Mouse (Mus musculus) midbrain, embryonic 16.5 days (tissue): ENCODE measurements around the gene Tlx1. TPM values are rescaled to one million over a fixed set of nuclear protein-coding genes. Genes with fewer than 3 reads are reported as not detected.

Experiments
- ATAC-seq: fragments of 200-750 bp; cut with Nextera tagmentation; 2 replicates; pipeline ENCODE4 v1.8.0; 2017; ENCODE audit warnings: moderate TSS enrichment
- H3K27ac ChIP-seq: fragments of 300-500 bp; sonication (generic); 2 replicates; pipeline ENCODE4 v1.5.1; 2014; ENCODE audit warnings: mild to moderate bottlenecking, low read length, mixed read lengths
- H3K27me3 ChIP-seq: fragments of 300-500 bp; sonication (generic); 2 replicates; pipeline ENCODE4 v1.6.1; 2014; ENCODE audit warnings: low read depth, low read length, mixed read lengths; ENCODE audit not compliant: control insufficient read depth, insufficient read depth
- H3K36me3 ChIP-seq: fragments of 300-500 bp; sonication (generic); 2 replicates; pipeline ENCODE4 v1.6.1; 2014; ENCODE audit warnings: mild to moderate bottlenecking, low read length, moderate library complexity, mixed read lengths; ENCODE audit not compliant: control insufficient read depth, insufficient read depth
- H3K4me1 ChIP-seq: fragments of 300-500 bp; sonication (generic); 2 replicates; pipeline ENCODE4 v1.6.1; 2014; ENCODE audit warnings: mild to moderate bottlenecking, low read length, mixed read lengths; ENCODE audit not compliant: control insufficient read depth, insufficient read depth
- H3K4me2 ChIP-seq: fragments of 300-500 bp; sonication (generic); 2 replicates; pipeline ENCODE4 v1.6.1; 2014; ENCODE audit warnings: mild to moderate bottlenecking, low read length, mixed read lengths
- H3K4me3 ChIP-seq: fragments of 300-500 bp; sonication (generic); 2 replicates; pipeline ENCODE4 v1.5.1; 2014; ENCODE audit warnings: low read depth, mild to moderate bottlenecking, low read length, moderate library complexity, mixed read lengths
- H3K9ac ChIP-seq: fragments of 300-500 bp; sonication (generic); 2 replicates; pipeline ENCODE4 v1.6.1; 2014; ENCODE audit warnings: low read depth, low read length, mixed read lengths
- H3K9me3 ChIP-seq: fragments of 300-500 bp; sonication (generic); replicated peaks from 2 replicates; pipeline ENCODE4 v1.6.1; 2014; ENCODE audit warnings: mild to moderate bottlenecking, low read length, mixed read lengths; ENCODE audit not compliant: control insufficient read depth, poor library complexity, severe bottlenecking
- WGBS: fragments of 180-500 bp; shearing (Covaris S2); extraction: QIAGEN DNeasy Blood & Tissue Kit; methylation state at CpG from one replicate; pipeline ENCODE4 v1.1.7; 2014; 5-methylcytosine and 5-hydroxymethylcytosine counted together
- polyA plus RNA-seq: library from polyadenylated mRNA; unstranded; fragments of >200 nt; fragmentation: Nextera tagmentation; extraction: Ambion mirVana; gene quantifications from 2 replicates; pipeline ENCODE4 v1.2.1, GENCODE M21; 2015

The Tlx1 gene
- not detected in 2 replicates for polyA plus RNA-seq

DNA sequence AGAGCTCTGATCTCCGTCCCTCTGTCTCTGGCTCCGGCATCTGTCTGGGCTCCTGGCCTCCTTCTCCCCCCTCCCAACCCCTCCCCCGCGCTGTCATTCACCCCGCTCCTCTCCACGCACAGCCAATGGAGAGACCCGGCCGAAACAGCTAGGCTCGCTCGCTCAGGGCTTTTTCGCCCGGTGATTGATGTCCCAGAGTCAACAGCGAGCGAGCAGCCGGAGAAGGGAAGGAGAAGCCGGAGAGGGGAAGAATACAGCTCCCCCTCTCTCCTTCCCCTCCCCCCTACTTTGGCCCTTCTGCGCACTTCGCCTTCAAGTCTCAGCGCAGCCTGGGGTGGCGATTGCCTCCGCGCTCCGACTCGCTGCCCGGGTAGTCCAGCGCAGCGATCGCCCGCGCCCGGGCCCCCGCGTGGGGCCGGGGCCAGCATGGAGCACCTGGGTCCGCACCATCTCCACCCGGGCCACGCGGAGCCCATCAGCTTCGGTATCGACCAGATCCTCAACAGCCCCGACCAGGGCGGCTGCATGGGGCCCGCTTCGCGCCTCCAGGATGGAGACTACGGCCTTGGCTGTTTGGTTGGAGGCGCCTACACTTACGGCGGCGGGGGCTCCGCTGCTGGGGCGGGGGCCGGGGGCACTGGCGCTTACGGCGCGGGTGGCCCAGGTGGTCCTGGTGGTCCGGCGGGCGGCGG, at the start of gene Tlx1:
Tlx1 (plus strand) TSS at position 191 of the 692 bp plus-strand sequence.
- under 1% methylated on average over 39 of the region's 61 CpGs for WGBS
- peak within 1 kb of the TSS; percentile 31 for H3K4me2 ChIP-seq
- peaks cover 8% of the 10 kb centered on the region; the same call in 1 of the 2 replicates for H3K4me1 ChIP-seq
- no peaks in the 10 kb centered on the region for H3K36me3 ChIP-seq
- no peak for ATAC-seq
- peak within 1 kb of the TSS; percentile 24 for H3K4me3 ChIP-seq
- H3K9ac ChIP-seq = no peak within 1 kb of the TSS
- no peaks in the 10 kb centered on the region for H3K9me3 ChIP-seq
- peaks cover 78% of the 10 kb centered on the region for H3K27me3 ChIP-seq
- no peak within 1 kb of the TSS for H3K27ac ChIP-seq

DNA sequence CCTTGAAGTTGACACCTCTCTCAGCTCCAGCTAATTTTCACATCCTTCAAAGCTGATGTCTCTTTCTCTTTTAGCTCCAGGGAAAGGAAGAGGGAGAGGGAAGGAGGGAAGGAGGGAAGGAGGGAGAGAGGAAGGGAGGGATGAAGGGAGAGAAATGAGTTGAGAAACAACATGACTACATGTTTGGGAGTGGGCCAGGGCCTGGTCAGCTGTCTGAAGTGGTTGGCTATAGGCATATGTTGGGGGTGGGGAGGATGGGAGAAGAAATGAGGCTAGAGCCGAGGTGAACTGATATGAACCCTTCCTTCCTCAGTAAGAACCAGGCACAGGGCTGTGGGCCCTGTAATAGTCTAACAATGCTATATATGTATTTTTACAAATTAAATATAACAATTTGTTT, 44.9 kb upstream of the Tlx1 start:
- Histone ChIP-seq H3K9ac (no peak overlapping the region), H3K27me3 (0 out of 2 replicates have a peak, but pooled peaks cover 2% of the 10 kb centered on the region), H3K9me3 (no peaks in the 10 kb centered on the region), H3K4me3 (no peak overlapping the region), H3K4me1 (peaks cover 3% of the 10 kb centered on the region; the same call in 1 of the 2 replicates), H3K36me3 (no peaks in the 10 kb centered on the region), H3K4me2 (no peak overlapping the region), H3K27ac (no peak overlapping the region)
- ATAC-seq = no peak
- WGBS = 65% methylated on average over 1 of the region's 1 CpGs

DNA sequence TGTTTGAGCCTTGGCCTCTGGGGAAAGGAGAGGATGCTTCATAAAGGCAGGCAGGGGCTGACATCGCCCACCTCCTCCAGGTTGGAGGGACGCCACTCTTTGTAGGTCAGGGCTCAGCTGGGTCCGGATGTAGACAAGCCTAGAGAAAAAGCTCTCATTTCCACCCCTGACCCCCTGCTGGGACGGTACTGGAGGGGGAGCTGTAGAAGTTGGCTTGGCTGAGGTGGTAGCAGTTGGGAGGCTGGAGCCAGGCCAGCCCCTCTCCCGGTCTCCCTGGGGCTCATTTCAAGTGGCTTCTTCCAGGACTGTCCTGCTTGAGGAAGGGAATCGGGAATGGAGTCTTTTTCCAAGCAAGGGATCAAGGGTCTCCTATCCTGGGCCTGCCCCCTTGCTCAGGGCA, 43.8 kb upstream of the Tlx1 start:
- Histone ChIP-seq H3K9ac (no peak overlapping the region), H3K27me3 (0 out of 2 replicates have a peak, but pooled peaks cover 2% of the 10 kb centered on the region), H3K9me3 (no peaks in the 10 kb centered on the region), H3K4me3 (no peak overlapping the region), H3K4me1 (peaks cover 3% of the 10 kb centered on the region; the same call in 1 of the 2 replicates), H3K4me2 (no peak overlapping the region), H3K27ac (no peak overlapping the region), H3K36me3 (no peaks in the 10 kb centered on the region)
- WGBS = 52% methylated on average over 6 of the region's 6 CpGs
- no peak for ATAC-seq

DNA sequence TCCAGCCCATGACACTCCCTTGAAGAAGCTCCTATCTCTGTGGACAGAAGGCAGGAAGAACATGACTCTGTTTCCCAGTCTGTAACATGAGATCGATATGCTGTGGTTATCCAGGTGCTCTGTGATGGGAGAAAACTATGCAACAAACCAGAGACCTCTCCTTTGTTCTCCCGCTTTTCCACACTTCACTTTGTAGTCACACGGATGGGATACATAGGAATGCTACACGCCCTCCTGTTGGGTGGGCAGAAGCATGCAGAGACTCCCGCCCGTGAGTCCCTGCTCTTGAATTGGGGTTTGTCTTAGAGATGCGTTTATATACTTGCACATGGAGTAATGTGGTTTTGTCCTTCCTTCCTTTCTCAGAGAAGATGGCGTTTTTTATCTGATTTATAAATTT, 39.8 kb upstream of the Tlx1 start:
- H3K9ac ChIP-seq = no peak overlapping the region
- H3K27me3 ChIP-seq = peaks cover 3% of the 10 kb centered on the region; the same call in 1 of the 2 replicates
- 78% methylated on average over 8 of the region's 8 CpGs for WGBS
- H3K9me3 ChIP-seq = no peaks in the 10 kb centered on the region
- ATAC-seq = no peak
- no peak overlapping the region for H3K4me3 ChIP-seq
- no peak overlapping the region for H3K27ac ChIP-seq
- no peaks in the 10 kb centered on the region for H3K36me3 ChIP-seq
- no peak overlapping the region for H3K4me2 ChIP-seq
- peaks cover 1% of the 10 kb centered on the region; the same call in 1 of the 2 replicates for H3K4me1 ChIP-seq

DNA sequence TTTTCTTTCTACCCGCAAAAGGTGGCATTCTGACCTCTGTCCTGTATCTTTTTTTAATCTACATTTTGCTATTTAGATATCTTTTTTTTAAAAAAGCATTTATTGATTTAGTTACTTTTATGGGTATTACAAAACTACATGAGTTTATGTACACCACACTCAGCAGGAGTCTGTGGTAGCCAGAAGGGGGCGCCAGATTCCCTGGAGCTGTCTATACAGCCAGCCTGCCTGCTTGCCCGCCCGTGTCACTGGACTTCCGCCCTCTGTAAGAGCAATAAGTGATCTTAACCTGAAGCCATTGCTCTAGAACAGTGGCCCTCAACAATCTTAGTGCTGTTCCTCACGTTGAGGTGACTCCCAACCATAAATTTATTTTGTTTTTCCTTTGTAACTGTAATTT, 38.0 kb upstream of the Tlx1 start:
- Histone ChIP-seq H3K9ac (no peak overlapping the region), H3K4me2 (no peak overlapping the region), H3K27ac (no peak overlapping the region), H3K36me3 (no peaks in the 10 kb centered on the region), H3K4me3 (no peak overlapping the region), H3K27me3 (peaks cover 5% of the 10 kb centered on the region), H3K4me1 (no peaks in the 10 kb centered on the region), H3K9me3 (no peaks in the 10 kb centered on the region)
- 87% methylated on average over 6 of the region's 6 CpGs for WGBS
- ATAC-seq = no peak

DNA sequence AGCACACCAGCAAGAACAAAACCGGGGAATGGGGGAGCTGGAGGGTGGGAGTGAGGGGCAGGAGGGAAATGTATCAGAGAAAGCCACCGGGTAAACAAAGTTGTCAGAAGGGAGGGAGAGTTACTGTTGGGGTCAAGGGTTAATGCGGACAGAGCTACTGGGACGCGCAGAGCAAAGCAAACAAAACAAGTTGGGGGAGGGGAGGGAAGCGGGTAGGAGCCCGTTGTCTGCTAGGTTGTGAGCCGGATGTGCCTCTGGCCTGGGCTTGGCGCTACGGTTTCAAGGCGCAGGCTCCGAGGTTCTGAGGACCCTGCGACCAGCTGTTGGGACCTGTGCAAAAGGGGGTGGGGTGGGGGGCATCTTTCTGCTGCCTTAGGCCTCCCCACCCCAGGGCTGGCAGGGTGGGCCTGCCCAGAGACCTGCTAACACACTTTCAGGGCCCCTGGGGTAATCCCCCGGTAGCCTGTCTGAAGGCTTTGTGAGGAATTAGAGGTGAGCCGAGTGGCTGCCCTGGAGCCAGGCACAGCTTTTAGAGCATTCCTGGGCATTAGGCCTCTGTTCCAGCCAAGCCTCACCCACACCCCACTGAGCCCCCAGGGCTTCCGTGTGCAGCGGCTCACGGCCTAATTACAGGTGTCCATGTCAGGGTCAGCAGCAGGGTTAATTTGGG, 36.6 kb upstream of the Tlx1 start:
- no peak overlapping the region for H3K27ac ChIP-seq
- no peak overlapping the region for H3K4me2 ChIP-seq
- H3K9me3 ChIP-seq = no peaks in the 10 kb centered on the region
- ATAC-seq = no peak
- H3K4me3 ChIP-seq = no peak overlapping the region
- H3K4me1 ChIP-seq = no peaks in the 10 kb centered on the region
- no peak overlapping the region for H3K9ac ChIP-seq
- peaks cover 7% of the 10 kb centered on the region for H3K27me3 ChIP-seq
- 3% methylated on average over 18 of the region's 18 CpGs for WGBS
- H3K36me3 ChIP-seq = no peaks in the 10 kb centered on the region

DNA sequence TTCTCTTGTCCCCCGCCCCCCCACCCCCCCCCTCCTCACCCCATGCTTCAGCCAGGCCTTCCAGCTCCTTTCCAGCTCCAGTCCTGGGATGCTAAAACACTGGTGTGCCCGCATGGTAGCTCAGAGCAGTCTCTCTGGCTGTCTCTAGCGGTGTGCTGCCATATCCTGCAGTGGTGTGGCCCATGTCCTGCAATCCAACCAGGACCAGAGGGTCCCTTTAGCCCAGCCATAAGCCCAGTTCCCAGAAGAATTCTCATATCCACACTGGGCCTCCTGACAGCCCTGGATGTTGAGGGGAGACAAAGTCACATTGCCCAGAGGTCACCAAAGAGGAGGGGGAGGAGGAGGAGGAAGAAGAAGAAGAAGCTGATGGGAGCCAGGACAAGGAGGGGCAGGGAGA, 35.7 kb upstream of the Tlx1 start:
- Histone ChIP-seq H3K4me3 (no peak overlapping the region), H3K4me1 (no peaks in the 10 kb centered on the region), H3K9ac (no peak overlapping the region), H3K4me2 (no peak overlapping the region), H3K9me3 (no peaks in the 10 kb centered on the region), H3K27ac (no peak overlapping the region), H3K36me3 (no peaks in the 10 kb centered on the region), H3K27me3 (peaks cover 7% of the 10 kb centered on the region)
- 42% methylated on average over 2 of the region's 3 CpGs for WGBS
- ATAC-seq = no peak

DNA sequence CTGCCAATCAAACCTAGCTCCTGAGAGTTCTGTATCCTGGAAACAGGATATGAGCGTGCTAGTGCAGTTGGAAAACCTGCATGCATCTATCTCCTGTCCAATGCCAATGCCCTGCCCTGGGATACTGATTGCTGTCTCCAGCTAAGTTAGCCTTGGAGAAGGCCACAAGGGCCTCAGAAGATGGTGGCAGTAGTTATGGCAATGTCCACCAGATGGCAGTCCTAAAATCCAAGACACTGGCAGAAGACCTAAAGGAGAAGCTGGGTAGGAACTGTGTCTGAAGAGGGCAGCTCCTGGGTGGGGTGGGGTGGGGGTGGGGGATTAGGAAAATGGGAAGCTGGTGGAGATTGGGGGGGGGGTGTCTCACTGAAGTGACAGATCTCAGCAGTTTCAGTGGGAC, 33.7 kb upstream of the Tlx1 start:
- Histone ChIP-seq H3K4me1 (no peaks in the 10 kb centered on the region), H3K27ac (no peak overlapping the region)
- 67% methylated on average over 1 of the region's 1 CpGs for WGBS

DNA sequence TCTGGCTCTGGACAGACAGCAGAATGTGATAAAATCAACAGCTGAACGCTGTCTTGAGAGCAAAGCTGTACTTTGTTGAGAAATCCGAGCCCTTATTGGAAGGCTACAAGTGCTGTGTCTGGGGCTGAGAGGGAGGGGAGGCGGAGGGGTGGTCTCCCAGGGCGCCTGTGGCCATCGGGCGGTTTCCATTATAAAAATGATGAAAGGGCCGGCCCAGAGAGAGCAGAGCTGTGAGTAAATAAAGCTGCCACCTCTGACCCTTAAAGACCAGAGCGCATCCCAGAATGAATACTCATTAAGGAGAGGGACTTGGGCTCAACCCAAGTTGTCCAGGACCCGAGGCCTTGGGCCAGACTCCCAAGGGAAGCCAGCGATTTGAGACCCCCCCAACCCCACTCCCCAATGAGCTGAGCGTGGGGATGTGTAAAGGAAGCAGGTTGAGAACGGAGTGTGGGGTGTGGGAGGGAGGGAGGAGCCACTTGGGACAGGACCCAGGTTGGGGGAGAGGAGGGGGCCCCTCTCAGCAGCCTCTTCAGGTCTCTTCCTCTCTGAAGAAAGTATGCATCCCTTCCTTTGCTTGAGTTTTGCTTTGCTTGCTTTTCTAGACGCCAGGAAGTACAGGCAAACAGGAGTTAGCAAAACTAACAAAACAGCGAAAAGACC, 18.4 kb upstream of the Tlx1 start:
- no peaks in the 10 kb centered on the region for H3K9me3 ChIP-seq
- H3K9ac ChIP-seq = no peak overlapping the region
- H3K4me1 ChIP-seq = no peaks in the 10 kb centered on the region
- H3K36me3 ChIP-seq = no peaks in the 10 kb centered on the region
- H3K4me2 ChIP-seq = no peak overlapping the region
- 15% methylated on average over 14 of the region's 14 CpGs for WGBS
- H3K4me3 ChIP-seq = no peak overlapping the region
- H3K27ac ChIP-seq = no peak overlapping the region
- peaks cover 19% of the 10 kb centered on the region for H3K27me3 ChIP-seq
- no peak for ATAC-seq

More for the DNA sequence above, 33.7 kb upstream of the Tlx1 start:
- Histone ChIP-seq H3K36me3 (no peaks in the 10 kb centered on the region), H3K9ac (no peak overlapping the region), H3K9me3 (no peaks in the 10 kb centered on the region), H3K4me2 (no peak overlapping the region), H3K4me3 (no peak overlapping the region), H3K27me3 (peaks cover 7% of the 10 kb centered on the region)
- no peak for ATAC-seq
